Mouse (Mus musculus) myocyte (in vitro differentiated cells): ENCODE measurements around the gene Pde4d.

Source experiments
- CEBPB ChIP-seq: IDR thresholded peaks from 2 replicates; pipeline ENCODE4 v1.6.1; 2011; ENCODE audit warnings: mild to moderate bottlenecking, moderate library complexity; ENCODE audit not compliant: poor library complexity, insufficient read depth, severe bottlenecking
- E2F4 ChIP-seq: IDR thresholded peaks from one replicate; pipeline ENCODE4 v1.6.1; 2011; ENCODE audit warnings: mild to moderate bottlenecking, control low read depth, moderate library complexity; ENCODE audit not compliant: insufficient read depth
- MAX ChIP-seq: IDR thresholded peaks from one replicate; pipeline ENCODE4 v1.6.1; 2011; ENCODE audit warnings: low read depth, mild to moderate bottlenecking, control low read depth
- MYOD1 ChIP-seq, 3 experiments: IDR thresholded peaks; one replicate each; pipeline ENCODE4 v1.6.1; 2011; ENCODE audit warnings: control low read depth in 2 of 3, low read depth in 2 of 3, mild to moderate bottlenecking in 2 of 3, moderate library complexity in 1 of 3; ENCODE audit not compliant: insufficient read length in 2 of 3, control insufficient read depth in 1 of 3
- MYOG ChIP-seq, 3 experiments: IDR thresholded peaks; one replicate each; pipeline ENCODE4 v1.6.1; 2011; ENCODE audit warnings: control low read depth in 2 of 3, low read depth in 2 of 3, mild to moderate bottlenecking in 2 of 3; ENCODE audit not compliant: insufficient read length in 2 of 3, control insufficient read depth in 1 of 3, insufficient read depth in 1 of 3
- POLR2A ChIP-seq: IDR thresholded peaks from one replicate; pipeline ENCODE4 v1.6.1; 2011; ENCODE audit warnings: low read depth, mild to moderate bottlenecking, control low read depth, moderate library complexity; ENCODE audit not compliant: insufficient read length
- POLR2AphosphoS2 ChIP-seq: IDR thresholded peaks from one replicate; pipeline ENCODE4 v1.6.1; 2011; ENCODE audit warnings: low read depth, control low read depth; ENCODE audit not compliant: insufficient read length
- TCF12 ChIP-seq: IDR thresholded peaks from one replicate; pipeline ENCODE4 v1.6.1; 2011; ENCODE audit warnings: mild to moderate bottlenecking, control low read depth; ENCODE audit not compliant: poor library complexity, insufficient read depth, severe bottlenecking
- TCF3 ChIP-seq: IDR thresholded peaks from one replicate; pipeline ENCODE4 v1.6.1; 2011; ENCODE audit warnings: low read depth, control low read depth; ENCODE audit not compliant: insufficient read length
- USF1 ChIP-seq: IDR thresholded peaks from one replicate; pipeline ENCODE4 v1.6.1; 2011; ENCODE audit warnings: low read depth, mild to moderate bottlenecking, control low read depth, moderate library complexity

GRCm38 (mm10) chr13:109502796-109503195 lies 1053.0 kb downstream of the Pde4d start:
- TF ChIP-seq POLR2A (no peak), TCF12 (no peak), E2F4 (no peak), USF1 (no peak), MAX (no peak), MYOG (IDR thresholded peaks at IDR 0.05; ENCODE audit: control insufficient read depth in 1 of 3, insufficient read depth in 1 of 3, insufficient read length in 2 of 3, low read depth in 2 of 3) (no peak), POLR2AphosphoS2 (no peak), MYOD1 (IDR thresholded peaks at IDR 0.05; ENCODE audit: control insufficient read depth in 1 of 3, insufficient read length in 2 of 3, low read depth in 2 of 3) (no peak), CEBPB (no peak), TCF3 (no peak)
